Mouse (Mus musculus) lung, embryonic 16.5 days (tissue): Measurements from ENCODE around the gene Dennd1a. TPM values are rescaled to one million over a fixed set of nuclear protein-coding genes. Genes with fewer than 3 reads are reported as not detected.

Experiments
- ATAC-seq: fragments of 200-750 bp; cut with Nextera tagmentation; 2 replicates; pipeline ENCODE4 v1.8.0; 2017; ENCODE audit warnings: low read depth, mild to moderate bottlenecking, moderate library complexity
- H3K27ac ChIP-seq: fragments of 300-500 bp; sonication (generic); 2 replicates; pipeline ENCODE4 v1.5.1; 2014; ENCODE audit warnings: mild to moderate bottlenecking, control low read depth, low read length
- H3K27me3 ChIP-seq: fragments of 300-500 bp; sonication (generic); 2 replicates; pipeline ENCODE4 v1.6.1; 2014; ENCODE audit warnings: low read depth, low read length, mixed read lengths; ENCODE audit not compliant: control insufficient read depth, insufficient read depth
- H3K36me3 ChIP-seq: fragments of 300-500 bp; sonication (generic); 2 replicates; pipeline ENCODE4 v1.6.1; 2014; ENCODE audit warnings: low read length; ENCODE audit not compliant: control insufficient read depth, insufficient read depth
- H3K4me1 ChIP-seq: fragments of 300-500 bp; sonication (generic); replicated peaks from 2 replicates; pipeline ENCODE4 v1.6.1; 2014; ENCODE audit warnings: low read length, mixed read lengths; ENCODE audit not compliant: control insufficient read depth, insufficient read depth
- H3K4me2 ChIP-seq: fragments of 300-500 bp; sonication (generic); 2 replicates; pipeline ENCODE4 v1.6.1; 2014; ENCODE audit warnings: low read depth, low read length, control low read depth
- H3K4me3 ChIP-seq: fragments of 300-500 bp; sonication (generic); 2 replicates; pipeline ENCODE4 v1.5.1; 2014; ENCODE audit warnings: mild to moderate bottlenecking, low read length, control low read depth
- H3K9ac ChIP-seq: fragments of 300-500 bp; sonication (generic); 2 replicates; pipeline ENCODE4 v1.6.1; 2014; ENCODE audit warnings: low read length, control low read depth
- H3K9me3 ChIP-seq: fragments of 300-500 bp; sonication (generic); 2 replicates; pipeline ENCODE4 v1.6.1; 2016; ENCODE audit warnings: low read length; ENCODE audit not compliant: control insufficient read depth
- WGBS: fragments of 180-500 bp; shearing (Covaris S2); extraction: QIAGEN DNeasy Blood & Tissue Kit; methylation state at CpG from one replicate; pipeline ENCODE4 v1.1.7; 2014; 5-methylcytosine and 5-hydroxymethylcytosine counted together
- polyA plus RNA-seq: library from polyadenylated mRNA; unstranded; fragments of >200 nt; fragmentation: Nextera tagmentation; extraction: Ambion mirVana; gene quantifications from 2 replicates; pipeline ENCODE4 v1.2.1, GENCODE M21; 2015

Gene Dennd1a
- polyA plus RNA-seq, 1 experiment from 2014 or later, result 11.7 TPM

DNA sequence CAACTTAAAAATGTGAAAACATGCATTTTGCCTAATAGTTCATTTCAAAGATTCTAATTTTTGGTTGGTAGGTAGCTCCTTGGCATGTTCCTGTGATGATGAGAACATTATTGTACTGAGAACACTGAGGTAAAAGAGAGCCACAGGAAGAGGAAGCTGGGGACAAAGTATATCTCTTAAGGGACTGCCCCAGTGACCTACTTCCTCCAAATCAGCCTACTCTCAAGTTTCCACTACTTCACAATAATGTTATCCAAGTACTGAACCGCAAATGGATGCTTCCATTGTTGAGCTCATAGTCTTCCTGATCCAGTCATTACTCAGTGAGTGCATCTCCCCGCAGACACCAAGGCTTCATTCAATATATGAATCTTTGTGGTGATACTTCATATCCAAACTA lies 75.8 kb downstream of the Dennd1a start:
- ATAC-seq, result no peak
- Histone ChIP-seq H3K4me3 (no peak overlapping the region), H3K4me2 (no peak overlapping the region), H3K9me3 (peaks cover 2% of the 10 kb centered on the region; the same call in 1 of the 2 replicates), H3K27me3 (no peaks in the 10 kb centered on the region), H3K27ac (no peak overlapping the region), H3K36me3 (no peaks in the 10 kb centered on the region), H3K4me1 (no peaks in the 10 kb centered on the region), H3K9ac (no peak overlapping the region)
- WGBS, result 95% methylated on average over 2 of the region's 2 CpGs

DNA sequence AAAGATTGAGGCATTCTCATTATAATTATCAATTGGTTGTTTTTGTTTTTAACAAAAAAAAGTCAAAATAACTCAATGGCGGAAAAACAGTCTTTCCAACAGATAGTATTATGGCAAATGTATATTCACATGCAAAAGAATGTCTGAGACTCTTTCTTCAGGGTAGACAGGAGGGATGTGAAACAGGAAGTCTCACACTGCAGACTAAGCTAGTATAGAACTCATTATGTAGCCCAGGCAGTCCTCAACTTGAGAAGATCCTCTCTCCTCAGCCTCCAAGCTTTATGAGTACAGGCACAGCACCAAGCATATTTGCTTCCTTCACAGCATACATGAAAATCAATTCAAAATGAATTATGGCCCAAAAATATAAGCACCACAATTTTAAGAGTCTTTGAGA lies 79.4 kb downstream of the Dennd1a start:
- no peak for ATAC-seq
- peaks cover 2% of the 10 kb centered on the region; the same call in 1 of the 2 replicates for H3K9me3 ChIP-seq
- H3K4me2 ChIP-seq, result no peak overlapping the region
- H3K4me3 ChIP-seq, result no peak overlapping the region
- H3K27me3 ChIP-seq, result no peaks in the 10 kb centered on the region
- 96% methylated on average over 1 of the region's 1 CpGs for WGBS
- H3K4me1 ChIP-seq, result no peaks in the 10 kb centered on the region
- H3K36me3 ChIP-seq, result no peaks in the 10 kb centered on the region
- H3K27ac ChIP-seq, result no peak overlapping the region
- H3K9ac ChIP-seq, result no peak overlapping the region

DNA sequence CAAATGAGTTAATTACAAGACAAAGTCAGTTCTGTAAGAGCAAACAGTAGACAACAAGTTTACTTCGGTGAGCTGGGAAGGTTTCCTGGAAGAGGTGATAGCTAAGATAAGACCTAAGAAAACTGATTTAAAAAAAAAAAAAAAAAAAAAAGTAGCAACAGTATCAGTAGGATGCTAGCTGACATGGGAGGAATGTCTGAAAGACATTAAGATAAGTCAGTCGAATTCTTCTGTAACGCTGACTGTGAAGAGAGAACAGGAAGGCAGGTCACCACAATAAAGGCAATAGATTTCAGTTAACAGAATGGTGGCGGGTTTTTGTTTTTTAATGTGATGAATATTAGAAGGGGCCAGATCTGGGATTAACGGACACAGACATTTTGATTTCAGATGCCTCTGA lies 81.9 kb downstream of the Dennd1a start:
- Histone ChIP-seq H3K4me2 (no peak overlapping the region), H3K9ac (no peak overlapping the region), H3K27me3 (no peaks in the 10 kb centered on the region), H3K4me1 (no peaks in the 10 kb centered on the region), H3K27ac (no peak overlapping the region), H3K9me3 (peaks cover 2% of the 10 kb centered on the region; the same call in 1 of the 2 replicates), H3K36me3 (no peaks in the 10 kb centered on the region), H3K4me3 (no peak overlapping the region)
- no peak for ATAC-seq
- 44% methylated on average over 5 of the region's 5 CpGs for WGBS

DNA sequence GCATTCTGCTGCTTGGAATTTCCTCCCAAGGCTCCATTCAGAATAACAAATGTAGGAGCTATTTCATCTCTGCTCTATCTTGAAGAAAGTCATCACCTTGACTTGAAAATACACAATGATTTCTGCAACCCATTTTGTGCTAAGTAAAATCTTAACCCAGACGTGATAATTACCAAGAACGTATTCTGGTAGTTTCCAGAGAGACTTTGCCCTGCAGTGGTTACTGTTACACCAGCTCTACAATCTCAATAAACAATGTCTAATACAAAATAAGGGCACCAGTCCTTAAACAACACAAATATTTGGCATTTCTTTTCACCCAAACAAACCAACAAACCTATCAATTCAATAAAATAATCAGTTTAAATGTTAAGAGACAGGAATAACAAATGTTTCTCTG lies 82.5 kb downstream of the Dennd1a start:
- Histone ChIP-seq H3K4me2 (no peak overlapping the region), H3K27ac (no peak overlapping the region), H3K9me3 (peaks cover 2% of the 10 kb centered on the region; the same call in 1 of the 2 replicates), H3K4me3 (no peak overlapping the region), H3K36me3 (no peaks in the 10 kb centered on the region), H3K4me1 (no peaks in the 10 kb centered on the region), H3K9ac (no peak overlapping the region), H3K27me3 (no peaks in the 10 kb centered on the region)
- WGBS, result 55% methylated on average over 2 of the region's 2 CpGs
- ATAC-seq, result no peak

DNA sequence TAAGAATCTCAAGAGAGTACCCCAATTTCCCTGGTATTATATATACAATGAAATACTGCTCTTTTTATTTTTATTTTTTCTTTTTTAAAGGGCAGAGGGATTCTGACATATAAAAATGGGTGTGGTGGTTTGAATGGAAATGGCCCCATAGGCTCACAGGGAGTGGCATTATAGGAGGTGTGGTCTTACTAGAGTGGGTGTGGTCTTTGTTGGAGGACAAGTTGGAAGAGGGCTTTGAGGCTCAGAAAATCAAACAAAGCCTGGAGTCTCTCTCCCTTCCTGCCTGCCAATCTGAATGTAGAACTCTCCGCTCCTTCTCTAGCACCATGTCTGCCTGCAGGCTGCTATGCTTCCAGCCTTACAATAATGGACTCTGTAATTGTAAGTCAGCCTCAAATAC lies 89.1 kb downstream of the Dennd1a start:
- Histone ChIP-seq H3K27ac (no peak overlapping the region), H3K4me1 (peaks cover 12% of the 10 kb centered on the region), H3K4me3 (no peak overlapping the region), H3K9ac (no peak overlapping the region), H3K9me3 (no peaks in the 10 kb centered on the region), H3K27me3 (no peaks in the 10 kb centered on the region), H3K36me3 (no peaks in the 10 kb centered on the region), H3K4me2 (no peak overlapping the region)
- no peak for ATAC-seq
- 79% methylated on average over 1 of the region's 1 CpGs for WGBS

DNA sequence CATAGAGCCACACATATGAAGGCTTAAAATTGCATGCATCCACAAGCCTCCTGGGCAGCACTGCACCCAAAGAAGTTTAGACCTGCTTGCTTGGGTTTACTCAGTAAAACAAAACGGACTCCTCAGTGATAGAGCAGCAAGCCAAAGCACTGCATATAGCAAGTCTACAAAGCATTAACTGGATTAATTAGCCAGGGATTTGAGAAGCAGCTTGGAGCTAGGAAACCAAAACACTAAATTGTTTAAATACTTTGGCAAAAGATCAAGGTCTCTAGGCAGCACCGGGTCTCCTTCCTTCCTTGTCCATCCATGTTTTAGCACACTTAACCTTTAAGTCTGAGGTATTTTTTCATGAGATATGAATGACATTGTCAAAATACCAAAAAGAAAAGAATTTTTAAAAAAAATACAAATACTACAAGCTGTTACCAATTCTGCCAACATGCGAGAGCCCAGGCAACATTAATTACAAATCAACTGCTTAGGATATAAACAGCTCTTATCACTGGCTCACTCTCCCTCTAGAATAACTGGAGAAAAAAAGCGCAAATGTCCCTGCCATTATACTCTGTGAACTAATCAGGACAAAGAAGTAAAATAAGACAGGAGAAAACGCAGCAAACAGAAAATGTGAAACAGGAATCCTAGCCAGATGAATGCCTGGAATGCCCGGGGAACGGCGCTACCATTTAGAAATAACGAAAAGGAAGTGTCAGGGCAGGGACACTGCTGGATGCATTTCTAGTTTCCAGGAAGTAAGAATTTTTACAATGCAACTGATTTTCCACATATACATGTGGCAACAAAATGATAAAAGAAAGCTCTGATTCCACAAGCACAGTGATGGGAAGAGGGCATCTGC lies 90.8 kb downstream of the Dennd1a start:
- no peaks in the 10 kb centered on the region for H3K27me3 ChIP-seq
- peaks cover 12% of the 10 kb centered on the region for H3K4me1 ChIP-seq
- WGBS, result 21% methylated on average over 9 of the region's 9 CpGs
- H3K9ac ChIP-seq, result no peak overlapping the region
- no peaks in the 10 kb centered on the region for H3K36me3 ChIP-seq
- H3K4me3 ChIP-seq, result no peak overlapping the region
- ATAC-seq, result peak; percentile 43; the same call in 1 of the 2 replicates
- H3K9me3 ChIP-seq, result no peaks in the 10 kb centered on the region
- H3K27ac ChIP-seq, result 0 out of 2 replicates have a peak overlapping the region, but pooled peaks have one; percentile 9
- H3K4me2 ChIP-seq, result peak overlapping the region; percentile 31

DNA sequence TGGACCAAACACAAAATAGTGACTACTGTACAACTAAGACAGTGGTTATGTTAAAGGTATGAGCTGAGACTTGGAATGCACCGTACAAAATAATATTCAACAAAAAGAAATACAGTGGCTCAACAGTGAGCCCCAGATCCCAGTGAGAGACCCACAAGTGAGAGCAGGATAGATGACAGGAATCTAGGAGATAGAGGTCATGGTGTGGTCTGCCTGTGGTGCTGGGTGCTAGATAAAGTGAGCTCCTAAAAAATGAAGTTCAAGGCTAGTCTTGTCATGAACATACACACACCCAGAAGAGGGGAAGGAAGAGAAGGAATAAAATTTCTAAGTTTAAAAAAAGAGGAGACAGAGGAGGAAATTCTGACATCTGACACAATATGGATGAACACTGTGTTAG lies 95.2 kb downstream of the Dennd1a start:
- ATAC-seq, result no peak
- H3K4me2 ChIP-seq, result no peak overlapping the region
- H3K27ac ChIP-seq, result no peak overlapping the region
- peaks cover 9% of the 10 kb centered on the region for H3K4me1 ChIP-seq
- no peak overlapping the region for H3K4me3 ChIP-seq
- WGBS, result 97% methylated on average over 1 of the region's 1 CpGs
- no peak overlapping the region for H3K9ac ChIP-seq
- H3K27me3 ChIP-seq, result no peaks in the 10 kb centered on the region
- no peaks in the 10 kb centered on the region for H3K9me3 ChIP-seq
- H3K36me3 ChIP-seq, result no peaks in the 10 kb centered on the region

DNA sequence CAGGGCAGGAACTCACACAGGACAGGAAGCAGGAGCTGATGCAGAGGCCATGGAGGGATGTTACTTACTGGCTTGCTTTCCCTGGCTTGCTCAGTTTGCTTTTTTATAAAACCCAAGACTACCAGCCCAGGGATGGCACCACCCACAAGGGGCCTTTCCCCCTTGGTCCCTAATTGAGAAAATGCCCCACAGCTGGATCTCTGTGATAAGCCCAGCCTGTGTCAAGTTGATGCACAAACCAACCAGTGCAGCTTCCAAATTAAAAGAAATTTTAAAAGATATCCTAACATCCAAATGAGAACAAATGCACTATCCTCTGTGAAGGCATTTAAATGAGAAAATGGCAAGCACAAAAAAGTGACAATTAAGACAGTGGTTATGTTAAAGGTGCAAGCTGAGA lies 95.6 kb downstream of the Dennd1a start:
- no peaks in the 10 kb centered on the region for H3K27me3 ChIP-seq

DNA sequence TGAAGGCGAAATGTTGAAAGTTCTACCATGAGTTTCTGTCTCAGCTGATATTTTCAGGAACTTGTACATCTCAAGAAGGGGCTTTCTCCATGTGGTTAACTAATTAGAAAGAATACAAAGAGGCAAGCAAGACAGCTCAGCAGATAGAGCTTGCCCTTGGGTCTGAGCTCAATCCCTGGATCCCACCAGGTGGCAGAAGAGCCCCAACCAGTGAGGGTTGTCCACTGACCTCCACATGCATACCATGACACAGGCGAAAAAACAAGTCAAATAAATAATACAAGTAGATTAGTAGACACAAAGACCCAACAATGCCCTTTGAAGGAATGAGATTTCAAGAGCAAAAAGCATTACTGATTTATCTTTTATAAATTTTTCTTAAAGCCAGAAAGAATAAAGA lies 100.8 kb downstream of the Dennd1a start:
- Histone ChIP-seq H3K27ac (no peak overlapping the region), H3K27me3 (no peaks in the 10 kb centered on the region), H3K4me1 (no peaks in the 10 kb centered on the region), H3K36me3 (no peaks in the 10 kb centered on the region), H3K9me3 (no peaks in the 10 kb centered on the region), H3K4me2 (no peak overlapping the region), H3K4me3 (no peak overlapping the region), H3K9ac (no peak overlapping the region)
- no peak for ATAC-seq
- WGBS, result 82% methylated on average over 2 of the region's 2 CpGs

More for the DNA sequence above, 95.6 kb downstream of the Dennd1a start:
- no peak overlapping the region for H3K4me3 ChIP-seq
- no peak overlapping the region for H3K27ac ChIP-seq
- H3K4me2 ChIP-seq, result no peak overlapping the region
- ATAC-seq, result no peak
- no peaks in the 10 kb centered on the region for H3K36me3 ChIP-seq
- peaks cover 5% of the 10 kb centered on the region for H3K4me1 ChIP-seq
- H3K9me3 ChIP-seq, result no peaks in the 10 kb centered on the region
- no peak overlapping the region for H3K9ac ChIP-seq
